Mouse (Mus musculus): ENCODE results near the gene Svopl.

- TF ChIP-seq CTCF (IDR thresholded peaks at IDR 0.05; ENCODE audit: borderline replicate concordance, control insufficient read depth, extremely low read depth, insufficient read depth, low read length, poor library complexity) (no peak), POLR2A (IDR thresholded peaks at IDR 0.05; ENCODE audit: control insufficient read depth, extremely low read depth, insufficient read depth, low read length, poor library complexity) (no peak)
These were observed 18.6 kb downstream of the Svopl start for GRCm38 (mm10) chr6:38028205-38028604.

All from thymus, adult 2 months (tissue).